Mouse (Mus musculus) CH12.LX (cell line): ENCODE measurements around the gene Sall1. TPM values are rescaled to one million over a fixed set of nuclear protein-coding genes. Genes with fewer than 3 reads are reported as not detected.

Source experiments
- DNase-seq: peaks from one replicate; pipeline ENCODE4 v3.0.0-alpha.2; 2013; ENCODE audit errors: extremely low read depth
- H3K27ac ChIP-seq: 2 replicates; pipeline ENCODE4 v1.5.1; 2012; ENCODE audit warnings: low read depth, mild to moderate bottlenecking, control low read depth, moderate library complexity; ENCODE audit not compliant: insufficient read depth
- H3K27me3 ChIP-seq: replicated peaks from 2 replicates; pipeline ENCODE3; 2012; ENCODE audit warnings: inconsistent platforms
- H3K36me3 ChIP-seq, 2 experiments: replicated peaks in 1 of 2; 2 replicates each; pipeline versions ENCODE3 to v1.6.1; 2012; ENCODE audit warnings: inconsistent platforms in 1 of 2, low read length in 1 of 2, mild to moderate bottlenecking in 1 of 2, mixed read lengths in 1 of 2, moderate library complexity in 1 of 2; ENCODE audit not compliant: control insufficient read depth in 1 of 2, insufficient read depth in 1 of 2
- H3K4me1 ChIP-seq, 2 experiments: 2 replicates each; pipeline ENCODE4 v1.6.1; 2012; ENCODE audit warnings: inconsistent platforms in 1 of 2, moderate library complexity in 1 of 2; ENCODE audit not compliant: insufficient read depth in 2 of 2, control insufficient read depth in 1 of 2
- H3K4me2 ChIP-seq: 2 replicates; pipeline ENCODE4 v1.6.1; 2012; ENCODE audit warnings: low read depth, mild to moderate bottlenecking, control low read depth; ENCODE audit not compliant: poor library complexity, insufficient read depth, severe bottlenecking
- H3K4me3 ChIP-seq, 3 experiments: fragments of 150-350 bp in 1 of 3; sonication (generic) in 1 of 3; replicated peaks in 1 of 3; 2 replicates each; pipeline versions ENCODE3 to v1.5.1; 2011 to 2012; ENCODE audit warnings: low read depth in 2 of 3, low read length in 2 of 3, mild to moderate bottlenecking in 2 of 3, moderate library complexity in 2 of 3, control low read depth in 1 of 3, improper control_type of control experiment in 1 of 3, inconsistent platforms in 1 of 3, mixed read lengths in 1 of 3; ENCODE audit not compliant: poor library complexity in 1 of 3
- H3K79me2 ChIP-seq: replicated peaks from 2 replicates; pipeline ENCODE4 v1.6.1; 2012; ENCODE audit warnings: mild to moderate bottlenecking, moderate library complexity; ENCODE audit not compliant: control insufficient read depth, poor library complexity, insufficient read depth, severe bottlenecking; ENCODE audit errors: extremely low read depth
- H3K9ac ChIP-seq: 2 replicates; pipeline ENCODE4 v1.6.1; 2012; ENCODE audit warnings: low read depth, mild to moderate bottlenecking, control low read depth, moderate library complexity; ENCODE audit not compliant: insufficient read depth
- H3K9me3 ChIP-seq: replicated peaks from 2 replicates; pipeline ENCODE3; 2012; ENCODE audit warnings: low read length, inconsistent platforms, mixed read lengths
- BHLHE40 ChIP-seq: IDR thresholded peaks from 2 replicates; pipeline ENCODE4 v1.6.1; 2011; ENCODE audit warnings: mild to moderate bottlenecking, low read depth, low read length, improper control_type of control experiment
- CHD2 ChIP-seq: IDR thresholded peaks from 2 replicates; pipeline ENCODE4 v1.6.1; 2011; ENCODE audit warnings: low read length, improper control_type of control experiment
- CTCF ChIP-seq, 2 experiments: IDR thresholded peaks in 1 of 2; conservative IDR thresholded peaks in 1 of 2; 2 replicates each; pipeline ENCODE4 v1.5.1; 2011 to 2012; ENCODE audit warnings: low read depth in 2 of 2, low read length in 2 of 2, improper control_type of control experiment in 1 of 2, inconsistent platforms in 1 of 2, mild to moderate bottlenecking in 1 of 2, moderate library complexity in 1 of 2
- ELF1 ChIP-seq: IDR thresholded peaks from 2 replicates; pipeline ENCODE4 v1.6.1; 2014; ENCODE audit warnings: low read depth, mild to moderate bottlenecking, inconsistent platforms, low read length, improper control_type of control experiment
- EP300 ChIP-seq: IDR thresholded peaks from 2 replicates; pipeline ENCODE4 v1.6.1; 2011; ENCODE audit warnings: low read length, improper control_type of control experiment
- GABPA ChIP-seq: IDR thresholded peaks from 2 replicates; pipeline ENCODE4 v1.6.1; 2012; ENCODE audit warnings: low read depth, low read length, improper control_type of control experiment, inconsistent platforms; ENCODE audit not compliant: insufficient replicate concordance
- HCFC1 ChIP-seq: IDR thresholded peaks from 2 replicates; pipeline ENCODE4 v1.6.1; 2012; ENCODE audit warnings: low read depth, mild to moderate bottlenecking, inconsistent platforms, low read length, improper control_type of control experiment
- IRF4 ChIP-seq: IDR thresholded peaks from 2 replicates; pipeline ENCODE4 v1.6.1; 2014; ENCODE audit warnings: low read depth, mild to moderate bottlenecking, inconsistent platforms, low read length, improper control_type of control experiment
- JUN ChIP-seq: IDR thresholded peaks from 2 replicates; pipeline ENCODE4 v1.6.1; 2011; ENCODE audit warnings: low read depth, mild to moderate bottlenecking, low read length, improper control_type of control experiment, moderate library complexity; ENCODE audit not compliant: insufficient read depth
- KAT2A ChIP-seq: IDR thresholded peaks from 2 replicates; pipeline ENCODE4 v1.6.1; 2012; ENCODE audit warnings: low read length, improper control_type of control experiment, inconsistent platforms; ENCODE audit not compliant: insufficient replicate concordance
- NELFE ChIP-seq: IDR thresholded peaks from 2 replicates; pipeline ENCODE4 v1.6.1; 2011; ENCODE audit warnings: low read depth, low read length, improper control_type of control experiment
- NRF1 ChIP-seq: IDR thresholded peaks from 2 replicates; pipeline ENCODE4 v1.6.1; 2014; ENCODE audit warnings: low read depth, mild to moderate bottlenecking, inconsistent platforms, low read length, improper control_type of control experiment, moderate library complexity
- PAX5 ChIP-seq: IDR thresholded peaks from 2 replicates; pipeline ENCODE4 v1.6.1; 2012; ENCODE audit warnings: low read length, inconsistent platforms, mixed read lengths
- POLR2A ChIP-seq: IDR thresholded peaks from 2 replicates; pipeline ENCODE4 v1.6.1; 2011; ENCODE audit warnings: low read depth, mild to moderate bottlenecking, improper control_type of control experiment, low read length
- RCOR1 ChIP-seq: conservative IDR thresholded peaks from 2 replicates; pipeline ENCODE4 v1.6.1; 2012; ENCODE audit warnings: low read depth, mild to moderate bottlenecking, inconsistent platforms, low read length, improper control_type of control experiment
- SIN3A ChIP-seq: IDR thresholded peaks from 2 replicates; pipeline ENCODE4 v1.6.1; 2012; ENCODE audit warnings: low read length, improper control_type of control experiment, inconsistent platforms
- SMC3 ChIP-seq: IDR thresholded peaks from 2 replicates; pipeline ENCODE4 v1.6.1; 2011; ENCODE audit warnings: low read depth, low read length, improper control_type of control experiment
- TBP ChIP-seq: conservative IDR thresholded peaks from 2 replicates; pipeline ENCODE4 v1.6.1; 2011; ENCODE audit warnings: low read depth, low read length, improper control_type of control experiment
- UBTF ChIP-seq: IDR thresholded peaks from 2 replicates; pipeline ENCODE4 v1.6.1; 2012; ENCODE audit warnings: low read depth, mild to moderate bottlenecking, inconsistent platforms, low read length, improper control_type of control experiment, moderate library complexity
- ZC3H11A ChIP-seq: IDR thresholded peaks from 2 replicates; pipeline ENCODE4 v1.6.1; 2012; ENCODE audit warnings: low read depth, mild to moderate bottlenecking, inconsistent platforms, low read length, improper control_type of control experiment
- ZMIZ1 ChIP-seq: IDR thresholded peaks from 2 replicates; pipeline ENCODE4 v1.6.1; 2012; ENCODE audit warnings: low read depth, mild to moderate bottlenecking, inconsistent platforms, low read length, improper control_type of control experiment
- ZNF384 ChIP-seq: IDR thresholded peaks from 2 replicates; pipeline ENCODE4 v1.6.1; 2012; ENCODE audit warnings: low read depth, low read length, improper control_type of control experiment, inconsistent platforms
- dilution Hi-C: fragments of 300-500 bp; cut with MboI; formaldehyde crosslinking; loops from 2 replicates; pipeline ENCODE4 v1.14.3; 2020; ENCODE audit warnings: low sequenced_read_pairs; ENCODE audit not compliant: extremely low pct_unique_long_range_greater_than_20kb, extremely low pct_ligation_motif_present
- in situ Hi-C: fragments of 300-500 bp; cut with MboI; formaldehyde crosslinking; loops from 3 replicates; pipeline ENCODE4 v1.14.3; 2019; ENCODE audit warnings: low sequenced_read_pairs, low pct_ligation_motif_present, low pct_unique_long_range_greater_than_20kb, mixed read lengths
- polyA plus RNA-seq: library from polyadenylated mRNA; unstranded; fragments of >175 nt; gene quantifications from 2 replicates; pipeline ENCODE4 v1.2.1, GENCODE M21; 2012; ENCODE audit warnings: low read depth; ENCODE audit not compliant: insufficient read length
- total RNA-seq, 2 experiments: library from RNA; depleted of rRNA; stranded (reverse); fragments of 300-350 nt in 1 of 2; fragments of >200 nt in 1 of 2; gene quantifications; 2 replicates each; pipeline ENCODE4 v1.2.3; 2012 to 2014

The Sall1 gene
- total and polyA plus RNA-seq, 3 experiments: not detected

GRCm38 (mm10) chr8:89021139-89021538, 22.8 kb downstream of the Sall1 start:
- DNase-seq: no peak
- Histone ChIP-seq H3K27me3 (no peaks in the 10 kb centered on the region), H3K9me3 (peaks cover 49% of the 10 kb centered on the region), H3K4me2 (peak overlapping the region; percentile 5; the same call in 1 of the 2 replicates), H3K4me3 (no peak overlapping the region), H3K9ac (no peak overlapping the region), H3K4me1 (peaks cover 0 to 6% of the 10 kb centered on the region in 2 experiments; a peak in 1 of 4 replicates), H3K27ac (no peak overlapping the region), H3K79me2 (no peaks in the 10 kb centered on the region), H3K36me3 (no peaks in the 10 kb centered on the region)
- dilution Hi-C loops: no loop called here
- TF ChIP-seq UBTF: no peak
- no peak for TF ChIP-seq POLR2A
- TF ChIP-seq GABPA: no peak
- no peak for TF ChIP-seq ZMIZ1
- no peak for TF ChIP-seq CHD2
- TF ChIP-seq NELFE: no peak
- no peak for TF ChIP-seq ZNF384
- no peak for TF ChIP-seq RCOR1
- TF ChIP-seq BHLHE40: no peak
- TF ChIP-seq SMC3: no peak
- TF ChIP-seq TBP: no peak
- in situ Hi-C loops: no loop called here

- no peak overlapping the region for H3K4me3 ChIP-seq
- H3K4me1 ChIP-seq: peaks cover 0 to 6% of the 10 kb centered on the region in 2 experiments; a peak in 1 of 4 replicates
- H3K9ac ChIP-seq: no peak overlapping the region
- no peak overlapping the region for H3K4me2 ChIP-seq
- in situ Hi-C loops: no loop called here
- no peaks in the 10 kb centered on the region for H3K27me3 ChIP-seq
- no peak for DNase-seq
- H3K79me2 ChIP-seq: no peaks in the 10 kb centered on the region
- no peak overlapping the region for H3K27ac ChIP-seq
- dilution Hi-C loops: no loop called here
- H3K9me3 ChIP-seq: peaks cover 47% of the 10 kb centered on the region
- TF ChIP-seq ZC3H11A (no peak), GABPA (no peak), POLR2A (no peak), HCFC1 (no peak), ELF1 (no peak), PAX5 (no peak), KAT2A (no peak), JUN (no peak), NRF1 (no peak), IRF4 (no peak), EP300 (no peak), CTCF (conservative IDR thresholded peaks at IDR 0.05 in 1 of 2, IDR thresholded peaks at IDR 0.05 in 1 of 2; ENCODE audit: low read depth in 2 of 2, low read length in 2 of 2) (no peak), SIN3A (no peak)
- H3K36me3 ChIP-seq: no peaks in the 10 kb centered on the region
Measured at GRCm38 (mm10) chr8:89017891-89018290, 26.1 kb downstream of the Sall1 start.
